Mouse (Mus musculus): ENCODE results near the gene Ehd4. TPM values are rescaled to one million over a fixed set of nuclear protein-coding genes. Genes with fewer than 3 reads are reported as not detected.

Ehd4 gene
- total and polyA plus RNA-seq, 3 experiments: 15.8 to 35.5 TPM; not detected in 1

GRCm38 (mm10) chr2:120124946-120125345 lies 29.5 kb downstream of the Ehd4 start:
- no peaks in the 10 kb centered on the region for H3K9me3 ChIP-seq (replicated peaks; ENCODE audit: insufficient read depth, low read length)
- no peaks in the 10 kb centered on the region for H3K27me3 ChIP-seq (ENCODE audit: control insufficient read depth in 1 of 2, insufficient read depth in 2 of 2, low read length in 2 of 2)
- TF ChIP-seq EP300 (IDR thresholded peaks at IDR 0.05; ENCODE audit: low read depth in 1 of 2, low read length in 2 of 2) (no peak), ZMIZ1 (IDR thresholded peaks at IDR 0.05; ENCODE audit: low read depth, low read length) (no peak), ETS1 (IDR thresholded peaks at IDR 0.05; ENCODE audit: low read depth, low read length) (no peak), MEF2A (IDR thresholded peaks at IDR 0.05; ENCODE audit: extremely low read depth, insufficient replicate concordance, low read depth, low read length, poor library complexity, severe bottlenecking) (no peak), TBP (IDR thresholded peaks at IDR 0.05; ENCODE audit: low read depth, low read length) (no peak), MAX (IDR thresholded peaks at IDR 0.05; ENCODE audit: low read length) (no peak)
- H3K36me3 ChIP-seq (ENCODE audit: control insufficient read depth in 1 of 2, insufficient read depth in 2 of 2, low read length in 2 of 2): no peaks in the 10 kb centered on the region; a peak in 1 of 4 replicates
- no peaks in the 10 kb centered on the region for H3K4me1 ChIP-seq (ENCODE audit: control insufficient read depth in 1 of 2, insufficient read depth in 2 of 2, low read length in 2 of 2)
- no peak overlapping the region for H3K4me3 ChIP-seq (ENCODE audit: control insufficient read depth in 1 of 2, insufficient read depth in 1 of 2, low read depth in 2 of 2, low read length in 2 of 2)
- no peaks in the 10 kb centered on the region for H3K79me2 ChIP-seq (ENCODE audit: control insufficient read depth, insufficient read depth, low read length, poor library complexity)
- no peak overlapping the region for H3K27ac ChIP-seq (ENCODE audit: control insufficient read depth, low read depth, low read length)
- DNase-seq (ENCODE audit: low read depth, low spot score): no peak
- no peak overlapping the region for H3K9ac ChIP-seq (ENCODE audit: control insufficient read depth, low read depth, low read length, poor library complexity, severe bottlenecking)

GRCm38 (mm10) chr2:120124096-120124495 lies 30.3 kb downstream of the Ehd4 start:
- Histone ChIP-seq H3K4me3 (ENCODE audit: control insufficient read depth in 1 of 2, insufficient read depth in 1 of 2, low read depth in 2 of 2, low read length in 2 of 2) (no peak overlapping the region), H3K36me3 (ENCODE audit: control insufficient read depth in 1 of 2, insufficient read depth in 2 of 2, low read length in 2 of 2) (no peaks in the 10 kb centered on the region; a peak in 1 of 4 replicates)

GRCm38 (mm10) chr2:120122983-120123382 lies 31.4 kb downstream of the Ehd4 start:
- Histone ChIP-seq H3K27ac (ENCODE audit: control insufficient read depth, low read depth, low read length) (no peak overlapping the region), H3K9me3 (replicated peaks; ENCODE audit: insufficient read depth, low read length) (no peaks in the 10 kb centered on the region), H3K9ac (ENCODE audit: control insufficient read depth, low read depth, low read length, poor library complexity, severe bottlenecking) (no peak overlapping the region), H3K27me3 (ENCODE audit: control insufficient read depth in 1 of 2, insufficient read depth in 2 of 2, low read length in 2 of 2) (no peaks in the 10 kb centered on the region), H3K36me3 (ENCODE audit: control insufficient read depth in 1 of 2, insufficient read depth in 2 of 2, low read length in 2 of 2) (no peaks in the 10 kb centered on the region; a peak in 2 of 4 replicates), H3K4me1 (ENCODE audit: control insufficient read depth in 1 of 2, insufficient read depth in 2 of 2, low read length in 2 of 2) (peaks cover 0 to 2% of the 10 kb centered on the region in 2 experiments; a peak in 1 of 4 replicates), H3K4me3 (ENCODE audit: control insufficient read depth in 1 of 2, insufficient read depth in 1 of 2, low read depth in 2 of 2, low read length in 2 of 2) (no peak overlapping the region), H3K79me2 (ENCODE audit: control insufficient read depth, insufficient read depth, low read length, poor library complexity) (no peaks in the 10 kb centered on the region)
- no peak for DNase-seq (ENCODE audit: low read depth, low spot score)
- TF ChIP-seq EP300 (IDR thresholded peaks at IDR 0.05; ENCODE audit: low read depth in 1 of 2, low read length in 2 of 2): no peak

More at GRCm38 (mm10) chr2:120124096-120124495, 30.3 kb downstream of the Ehd4 start:
- no peaks in the 10 kb centered on the region for H3K79me2 ChIP-seq (ENCODE audit: control insufficient read depth, insufficient read depth, low read length, poor library complexity)
- H3K4me1 ChIP-seq (ENCODE audit: control insufficient read depth in 1 of 2, insufficient read depth in 2 of 2, low read length in 2 of 2): no peaks in the 10 kb centered on the region
- DNase-seq (ENCODE audit: low read depth, low spot score): no peak
- TF ChIP-seq CTCF (IDR thresholded peaks at IDR 0.05 in 2 of 3, conservative IDR thresholded peaks at IDR 0.05 in 1 of 3; ENCODE audit: control insufficient read depth in 1 of 3, insufficient read depth in 1 of 3, low read depth in 2 of 3, low read length in 3 of 3, poor library complexity in 1 of 3, severe bottlenecking in 1 of 3) (no peak), USF2 (IDR thresholded peaks at IDR 0.05; ENCODE audit: borderline replicate concordance in 1 of 2, insufficient read depth in 1 of 2, low read depth in 1 of 2, low read length in 2 of 2) (no peak), HCFC1 (IDR thresholded peaks at IDR 0.05; ENCODE audit: low read depth, low read length) (no peak), USF1 (IDR thresholded peaks at IDR 0.05; ENCODE audit: low read depth, low read length) (no peak)
- H3K9me3 ChIP-seq (replicated peaks; ENCODE audit: insufficient read depth, low read length): no peaks in the 10 kb centered on the region
- no peak overlapping the region for H3K27ac ChIP-seq (ENCODE audit: control insufficient read depth, low read depth, low read length)
- H3K27me3 ChIP-seq (ENCODE audit: control insufficient read depth in 1 of 2, insufficient read depth in 2 of 2, low read length in 2 of 2): no peaks in the 10 kb centered on the region
- no peak overlapping the region for H3K9ac ChIP-seq (ENCODE audit: control insufficient read depth, low read depth, low read length, poor library complexity, severe bottlenecking)
